Mouse (Mus musculus) mesoderm, embryonic 11.5 days (tissue): ENCODE data around the gene Orm3.

ENCODE experiments used
- DNase-seq: peaks from one replicate; pipeline ENCODE4 v3.0.0-alpha.2; 2012; ENCODE audit warnings: low read depth, low spot score

Gene Orm3

DNA sequence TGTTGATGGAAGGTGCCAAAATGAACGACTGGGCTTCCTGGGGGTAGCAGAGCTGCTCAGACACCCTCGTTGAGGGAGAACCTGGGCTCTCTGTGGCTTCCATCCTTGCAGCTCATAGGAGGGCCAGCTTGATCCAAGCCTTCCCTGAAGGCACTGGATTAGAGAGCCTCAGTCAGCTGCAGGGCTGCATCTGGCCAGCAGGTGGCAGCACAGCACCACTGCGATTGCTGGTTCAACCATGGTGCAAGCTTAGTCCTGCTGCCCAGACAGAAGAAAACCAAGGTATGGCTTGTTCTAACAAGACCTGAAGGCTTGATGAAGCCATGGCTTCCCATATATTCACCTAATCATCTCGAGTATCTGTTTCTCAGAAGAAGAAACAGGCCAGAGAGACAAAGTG, 12.6 kb downstream of the Orm3 start:
- DNase-seq, result peak; percentile 79

GRCm38 (mm10) chr4:63370897-63371296, 14.9 kb downstream of the Orm3 start:
- no peak for DNase-seq

GRCm38 (mm10) chr4:63371890-63372289, 15.9 kb downstream of the Orm3 start:
- DNase-seq, result peak; percentile 42

DNA sequence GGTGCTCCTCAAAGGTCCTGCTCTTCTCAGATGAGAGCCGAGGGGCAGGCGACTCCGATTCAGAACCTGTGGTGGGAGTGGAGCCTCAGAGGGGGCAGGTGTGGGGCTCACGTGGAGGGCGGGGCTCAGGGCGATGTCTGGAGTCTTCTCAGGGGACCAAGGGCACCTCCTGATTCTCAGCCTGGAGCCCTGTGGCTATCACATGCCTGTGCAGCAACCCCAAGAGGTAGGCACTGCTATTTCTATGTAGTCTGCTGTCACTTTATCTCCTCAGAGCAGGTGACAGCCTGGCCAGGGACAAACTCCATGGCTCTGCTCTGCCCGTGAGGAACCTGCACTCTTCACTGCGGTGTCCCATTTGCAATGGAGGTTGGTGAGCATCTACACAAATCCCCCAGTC, 17.4 kb downstream of the Orm3 start:
- DNase-seq, result no peak

DNA sequence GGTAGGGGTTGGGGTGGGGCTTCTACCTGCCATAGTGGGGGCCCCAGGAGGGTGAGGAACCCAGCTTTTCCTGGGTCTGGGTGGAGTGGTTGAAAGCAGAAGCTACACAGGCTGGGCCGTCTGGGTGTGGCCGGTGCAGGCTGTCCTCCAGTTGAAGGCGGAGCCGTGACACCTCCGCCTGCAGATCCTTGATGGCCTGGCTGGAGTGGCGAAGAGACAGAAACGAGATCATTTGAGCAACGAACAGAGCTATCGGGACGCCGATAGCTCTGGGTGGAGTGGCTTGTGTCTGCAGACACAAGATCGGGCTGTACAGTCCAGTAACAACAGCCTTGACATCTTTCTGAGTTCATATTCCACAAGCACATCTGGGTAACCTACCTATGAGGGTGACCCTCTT, 18.4 kb downstream of the Orm3 start:
- no peak for DNase-seq

DNA sequence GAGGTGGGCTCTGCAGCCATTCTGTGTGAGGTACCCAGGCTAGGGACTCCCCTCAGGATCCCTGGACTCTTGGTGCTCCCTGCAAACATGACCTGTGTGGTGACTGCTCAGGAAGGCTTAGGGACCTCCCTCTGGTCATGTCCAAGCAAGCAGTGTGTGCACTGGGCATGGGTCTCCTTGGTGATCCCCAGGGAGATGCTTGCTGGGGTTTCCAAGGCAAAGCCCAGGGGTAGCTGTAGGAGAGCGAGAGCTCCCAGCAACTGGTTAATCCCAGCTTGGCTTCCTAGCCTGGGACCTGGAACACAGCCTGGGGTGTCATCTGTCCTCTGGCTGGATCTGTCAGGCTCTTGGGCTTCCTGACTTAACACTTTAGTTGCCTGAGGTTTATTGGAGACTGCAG, 19.4 kb downstream of the Orm3 start:
- DNase-seq, result no peak

GRCm38 (mm10) chr4:63377483-63377882, 21.5 kb downstream of the Orm3 start:
- DNase-seq, result no peak

GRCm38 (mm10) chr4:63382676-63383369, 26.9 kb downstream of the Orm3 start:
- DNase-seq, result no peak

GRCm38 (mm10) chr4:63383474-63383873, 27.5 kb downstream of the Orm3 start:
- DNase-seq, result no peak

DNA sequence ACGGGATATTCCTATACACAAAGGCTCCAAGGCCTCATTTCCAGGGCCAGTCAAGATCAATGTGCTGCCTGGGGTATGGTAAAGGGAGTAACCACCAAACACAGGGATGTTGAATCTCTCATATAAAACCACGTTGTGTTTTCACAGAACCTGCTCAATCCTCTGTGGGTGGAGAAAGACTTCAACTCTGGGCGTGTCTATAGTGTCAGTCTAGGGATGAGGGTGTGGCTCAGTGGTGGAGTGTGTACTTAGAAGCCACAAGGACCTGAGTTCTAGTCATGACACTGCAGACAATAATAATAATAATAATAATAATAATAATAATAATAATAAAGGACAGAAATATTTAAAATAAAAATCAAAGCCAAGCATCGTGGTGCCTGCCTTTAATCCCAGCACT, 28.3 kb downstream of the Orm3 start:
- DNase-seq, result no peak

- no peak for DNase-seq
Observed at GRCm38 (mm10) chr4:63385253-63385652, 29.3 kb downstream of the Orm3 start.

- DNase-seq, result no peak
Observed at GRCm38 (mm10) chr4:63385784-63386183, 29.8 kb downstream of the Orm3 start.

- DNase-seq, result no peak
Observed at GRCm38 (mm10) chr4:63388029-63388428, 32.1 kb downstream of the Orm3 start.

- DNase-seq, result no peak
Observed at GRCm38 (mm10) chr4:63389121-63389886, 33.3 kb downstream of the Orm3 start.

DNA sequence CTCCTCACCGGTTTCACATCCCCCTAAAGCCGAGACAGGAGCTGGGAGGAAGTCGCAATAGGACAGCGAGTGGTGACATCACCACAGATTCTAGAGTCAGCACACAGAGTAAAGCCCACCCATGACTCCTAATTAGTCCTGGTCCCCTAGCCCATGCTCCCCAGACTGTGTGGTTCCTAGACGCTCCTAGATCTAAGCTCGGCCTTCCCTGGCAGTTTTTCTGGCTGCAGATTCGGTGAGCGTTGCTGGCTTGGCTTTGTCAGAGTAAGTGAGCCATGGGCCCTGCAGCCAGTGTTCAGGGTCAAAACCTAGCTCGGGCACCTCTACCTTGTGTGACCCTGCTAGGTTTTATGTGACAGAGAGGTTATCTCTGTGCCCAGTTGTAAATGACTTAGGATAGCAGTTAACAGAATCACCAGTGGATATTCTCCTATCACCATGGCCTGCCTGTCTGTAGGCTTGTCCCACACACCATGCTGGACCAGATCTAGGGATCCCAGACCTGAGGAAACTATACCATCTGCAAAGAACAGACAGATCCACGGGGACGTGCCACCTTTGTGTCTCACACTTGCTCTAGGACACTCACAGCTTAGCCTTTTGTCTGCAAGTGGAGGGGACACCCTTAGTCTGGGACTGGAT, 34.0 kb downstream of the Orm3 start:
- no peak for DNase-seq

DNA sequence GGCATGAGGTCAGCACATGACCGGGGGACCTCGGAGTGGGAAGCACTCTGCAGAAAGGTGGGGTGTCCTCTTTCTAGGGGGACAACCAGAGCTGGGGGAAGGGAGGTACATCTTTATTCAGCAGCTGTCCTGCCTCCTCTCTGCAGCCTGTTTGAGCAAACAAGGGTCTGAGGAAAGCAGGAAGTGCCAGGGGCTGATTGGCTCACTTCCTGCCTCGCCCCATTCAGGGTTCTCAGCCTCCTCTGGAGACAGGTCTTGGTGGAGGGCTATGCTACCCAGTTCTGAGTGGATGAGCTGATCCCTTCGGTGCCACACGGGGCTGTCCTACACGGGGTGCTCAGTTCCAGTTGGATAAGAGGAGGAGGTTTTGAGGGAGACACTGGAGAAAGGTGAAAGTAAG, 35.4 kb downstream of the Orm3 start:
- DNase-seq, result no peak

DNA sequence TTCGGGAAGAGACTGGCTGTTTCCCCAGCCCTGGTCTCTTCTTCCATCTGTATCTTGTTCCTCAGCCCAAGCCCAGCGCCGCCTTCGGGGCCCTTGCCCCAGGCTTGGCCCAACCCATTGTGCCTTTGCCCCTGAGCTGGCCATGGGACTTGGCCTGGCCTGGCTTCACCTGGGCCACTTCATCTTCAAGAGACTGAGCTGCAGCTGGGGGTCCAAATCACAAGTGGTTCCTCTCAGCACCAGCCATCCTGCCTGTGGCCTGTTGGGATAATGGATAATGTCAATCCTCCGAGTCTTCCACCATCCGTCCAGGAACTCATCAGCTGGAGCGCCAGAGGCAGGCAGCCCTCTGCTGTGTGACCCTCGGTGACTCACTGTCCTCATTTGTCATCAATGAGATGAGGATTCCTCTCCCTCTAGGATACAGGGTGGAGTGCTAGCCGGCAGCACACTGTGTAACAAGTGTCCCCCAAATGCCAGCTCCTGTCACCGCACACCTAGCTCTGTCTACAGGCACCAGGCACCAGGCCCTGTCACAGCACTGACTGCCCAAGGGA, 42.1 kb downstream of the Orm3 start:
- no peak for DNase-seq

DNA sequence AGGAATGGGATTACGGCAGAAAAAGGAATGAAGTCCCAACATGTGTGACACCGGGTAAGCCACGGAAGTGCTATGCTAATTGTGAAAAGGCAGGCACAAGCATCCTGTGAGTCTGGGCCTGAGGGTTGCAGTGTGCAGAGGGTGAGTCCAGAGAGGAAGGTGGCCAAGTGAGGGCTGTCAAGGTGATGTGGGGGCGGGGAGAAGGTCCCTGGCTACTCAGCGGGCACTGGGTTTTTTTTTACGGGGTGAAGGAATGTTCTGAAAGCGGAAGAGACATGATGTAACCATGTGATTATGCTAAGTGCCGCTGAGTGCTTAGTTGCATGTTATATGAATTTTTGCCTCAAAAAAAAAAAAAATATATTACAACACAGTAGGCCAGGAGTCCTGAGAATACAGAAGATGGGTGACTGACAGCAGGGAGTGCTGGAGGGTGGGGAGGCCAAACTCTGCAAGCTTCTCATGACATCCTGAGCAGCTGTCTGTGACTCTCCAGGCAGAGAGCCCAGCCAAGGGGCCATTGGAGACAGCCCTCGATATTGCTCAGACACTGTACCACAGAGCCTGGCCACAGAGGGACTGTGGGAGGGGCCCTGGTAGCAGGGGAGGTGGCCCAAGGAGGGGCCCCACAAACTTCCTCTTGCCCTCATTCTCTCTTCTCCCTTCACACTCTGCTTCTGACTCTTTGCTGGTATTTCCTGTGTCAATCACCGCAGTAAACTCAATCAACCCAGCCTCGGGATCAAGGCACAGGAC, 43.1 kb downstream of the Orm3 start:
- no peak for DNase-seq

- no peak for DNase-seq
Observed at GRCm38 (mm10) chr4:63399691-63400270, 43.8 kb downstream of the Orm3 start.

- DNase-seq, result no peak
Observed at GRCm38 (mm10) chr4:63400541-63401306, 44.8 kb downstream of the Orm3 start.

DNA sequence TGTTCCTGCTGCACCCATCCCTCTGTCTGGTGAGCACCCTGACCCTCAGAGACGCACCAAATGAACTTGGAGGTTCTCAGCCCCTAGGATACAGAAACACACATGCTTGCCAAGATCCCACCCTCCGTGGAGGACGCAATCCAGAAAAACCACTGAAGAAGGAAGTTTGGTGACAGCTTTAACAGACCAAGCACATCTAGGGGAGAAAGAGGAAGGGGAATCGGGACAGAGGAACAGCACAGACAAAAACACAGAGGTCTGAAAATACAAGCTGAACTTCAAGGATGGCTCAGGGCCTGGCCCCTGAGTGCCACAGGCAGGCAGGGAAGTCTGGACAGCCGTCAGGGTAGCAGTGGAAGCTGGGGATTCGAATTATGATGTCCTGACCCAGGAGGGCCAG, 45.7 kb downstream of the Orm3 start:
- DNase-seq, result no peak
